Mouse (Mus musculus): Measurements from ENCODE around the gene Galr3.
"Not testable (repeated sequence)": the region's sequence is repeated elsewhere in the genome, so short reads cannot be mapped to it uniquely, and the experiment has no call there.

The Galr3 gene

GRCm38 (mm10) chr15:79041585-79041984, at the start of gene Galr3:
Gene Galr3, plus strand, starts transcription at chr15:79041885.
- no peak for DNase-seq (ENCODE audit: low spot score in 2 of 2)

- DNase-seq (ENCODE audit: low spot score in 2 of 2), result no peak
Observed at GRCm38 (mm10) chr15:78992235-78992634, 49.5 kb upstream of the Galr3 start.

GRCm38 (mm10) chr15:78992925-78993324, 48.8 kb upstream of the Galr3 start:
- DNase-seq (ENCODE audit: low spot score in 2 of 2), result no peak

GRCm38 (mm10) chr15:78995916-78996315, 45.8 kb upstream of the Galr3 start:
- no peak for DNase-seq (ENCODE audit: low spot score in 2 of 2)

- no peak for DNase-seq (ENCODE audit: low spot score in 2 of 2)
Observed at GRCm38 (mm10) chr15:78996663-78997062, 45.0 kb upstream of the Galr3 start.

GRCm38 (mm10) chr15:78998348-78998747, 43.3 kb upstream of the Galr3 start:
- no peak for DNase-seq (ENCODE audit: low spot score in 2 of 2)

GRCm38 (mm10) chr15:78999586-78999985, 42.1 kb upstream of the Galr3 start:
- DNase-seq (ENCODE audit: low spot score in 2 of 2), result no peak

- DNase-seq (ENCODE audit: low spot score in 2 of 2), result no peak
Observed at GRCm38 (mm10) chr15:79000357-79000791, 41.3 kb upstream of the Galr3 start.

- DNase-seq (ENCODE audit: low spot score in 2 of 2), result no peak
Observed at GRCm38 (mm10) chr15:79001559-79001958, 40.1 kb upstream of the Galr3 start.

GRCm38 (mm10) chr15:79002036-79002435, 39.6 kb upstream of the Galr3 start:
- no peak for DNase-seq (ENCODE audit: low spot score in 2 of 2)

GRCm38 (mm10) chr15:79003079-79003478, 38.6 kb upstream of the Galr3 start:
- DNase-seq (ENCODE audit: low spot score in 2 of 2), result no peak

GRCm38 (mm10) chr15:79005581-79005980, 36.1 kb upstream of the Galr3 start:
- no peak for DNase-seq (ENCODE audit: low spot score in 2 of 2)

GRCm38 (mm10) chr15:79006638-79007037, 35.0 kb upstream of the Galr3 start:
- DNase-seq (ENCODE audit: low spot score in 2 of 2), result no peak

- no peak for DNase-seq (ENCODE audit: low spot score in 2 of 2)
Observed at GRCm38 (mm10) chr15:79007059-79007458, 34.6 kb upstream of the Galr3 start.

GRCm38 (mm10) chr15:79007836-79008235, 33.8 kb upstream of the Galr3 start:
- not testable (repeated sequence) for DNase-seq (ENCODE audit: low spot score in 2 of 2)

GRCm38 (mm10) chr15:79009734-79010133, 32.0 kb upstream of the Galr3 start:
- DNase-seq (ENCODE audit: low spot score in 2 of 2), result no peak

- DNase-seq (ENCODE audit: low spot score in 2 of 2), result no peak
Observed at GRCm38 (mm10) chr15:79011550-79011949, 30.1 kb upstream of the Galr3 start.

GRCm38 (mm10) chr15:79013382-79013781, 28.3 kb upstream of the Galr3 start:
- DNase-seq (ENCODE audit: low spot score in 2 of 2), result no peak

GRCm38 (mm10) chr15:79018191-79018590, 23.5 kb upstream of the Galr3 start:
- no peak for DNase-seq (ENCODE audit: low spot score in 2 of 2)

- DNase-seq (ENCODE audit: low spot score in 2 of 2), result no peak
Observed at GRCm38 (mm10) chr15:79018886-79019285, 22.8 kb upstream of the Galr3 start.

GRCm38 (mm10) chr15:79022671-79023230, 18.9 kb upstream of the Galr3 start:
- no peak for DNase-seq (ENCODE audit: low spot score in 2 of 2)

GRCm38 (mm10) chr15:79023366-79023765, 18.3 kb upstream of the Galr3 start:
- no peak for DNase-seq (ENCODE audit: low spot score in 2 of 2)

- DNase-seq (ENCODE audit: low spot score in 2 of 2), result no peak
Observed at GRCm38 (mm10) chr15:79025687-79026308, 15.9 kb upstream of the Galr3 start.
